In the genomic region with DNA sequence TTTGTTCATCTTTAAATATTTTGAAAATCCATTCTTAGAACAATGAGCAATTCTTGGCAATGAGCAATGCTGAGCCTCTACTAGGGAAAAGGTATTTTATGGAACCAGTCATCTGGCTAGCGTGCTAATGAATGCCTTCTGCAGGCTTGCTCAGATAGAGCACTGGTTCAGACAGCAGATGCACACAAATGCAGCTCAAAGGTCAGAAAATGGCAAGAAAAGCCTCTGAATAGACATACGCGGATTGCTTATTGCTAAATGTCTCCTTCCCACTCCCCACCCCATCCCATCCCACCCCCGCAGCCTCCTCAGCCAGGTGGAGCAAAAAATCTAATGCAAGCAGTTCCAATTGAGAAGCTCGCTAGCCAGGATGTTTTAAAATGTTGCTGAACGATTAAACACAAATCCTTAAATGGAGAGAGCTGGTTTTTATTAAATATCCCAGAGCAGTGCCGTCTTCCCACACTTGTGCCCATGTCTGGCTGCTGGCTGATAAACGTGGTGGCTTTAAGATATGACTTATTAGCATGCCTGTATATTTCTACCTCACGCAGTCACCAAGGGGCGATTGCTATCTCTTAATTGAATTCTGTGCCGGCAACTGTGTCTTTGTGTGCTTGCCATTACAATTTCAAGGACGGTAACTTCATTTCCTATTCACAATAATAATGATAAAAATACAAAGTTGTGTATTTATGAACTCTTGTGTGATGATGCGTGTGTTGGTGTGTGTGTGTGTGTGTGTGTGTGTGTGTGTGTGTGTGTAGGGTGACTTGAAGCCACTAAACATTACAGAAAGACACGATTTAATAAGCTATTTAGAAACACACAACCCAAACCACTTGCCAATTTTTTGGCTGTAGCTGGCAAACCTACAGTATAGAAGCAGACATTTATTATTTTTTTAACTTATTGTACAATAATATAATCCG, we compare ENCODE assay signal across 15 mouse cellular contexts.
DNase-seq lines count a peak whose midpoint lies in the region; ATAC-seq lines count a peak whose summit lies in the region.
"Had no signal": no experiment of that assay in that cellular context is flagged by ENCODE, and none has a peak within 500 bp of the region (broad histone marks: within the 10 kb centered on the region; RNA-seq: fewer than 3 reads in every experiment).

No protein-coding gene starts in this region.

- peak; percentile 24 to 26 for DNase-seq in layer of hippocampus, adult 8-10 months (ENCODE audit: low spot score in 2 of 2)
- no peak for DNase-seq in layer of hippocampus, postnatal 25 days (ENCODE audit: extremely low spot score in 1 of 2, low spot score in 1 of 2)
- DNase-seq in frontal cortex, postnatal 10 days (ENCODE audit: low spot score in 2 of 2): no peak
- no peak for DNase-seq in retina, postnatal 1 day
- DNase-seq: cerebellum, adult 11-12 months; gastrocnemius, postnatal 10 days; heart, postnatal 36 days; kidney, postnatal 10 days; liver, postnatal 0 days had no signal

- H3K4me3 ChIP-seq in forebrain, embryonic 15.5 days: no peak overlapping the region
- no peak overlapping the region for H3K4me3 ChIP-seq in hindbrain, embryonic 15.5 days
- no peak overlapping the region for H3K4me3 ChIP-seq in neural tube, embryonic 14.5 days (ENCODE audit: low read depth, low read length)
- H3K4me3 ChIP-seq: embryonic facial prominence, embryonic 12.5 days; limb, embryonic 15.5 days had no signal

- peaks cover 12% of the 10 kb centered on the region for H3K4me1 ChIP-seq in forebrain, embryonic 15.5 days
- peaks cover 12% of the 10 kb centered on the region; the same call in 1 of the 2 replicates for H3K4me1 ChIP-seq in hindbrain, embryonic 15.5 days (replicated peaks)
- H3K4me1 ChIP-seq in neural tube, embryonic 14.5 days (ENCODE audit: control insufficient read depth, insufficient read depth, low read length): peaks cover 12% of the 10 kb centered on the region
- H3K4me1 ChIP-seq: limb, embryonic 15.5 days had no signal

- no peaks in the 10 kb centered on the region for H3K36me3 ChIP-seq in forebrain, embryonic 15.5 days
- H3K36me3 ChIP-seq in hindbrain, embryonic 15.5 days: no peaks in the 10 kb centered on the region
- H3K36me3 ChIP-seq in neural tube, embryonic 14.5 days (ENCODE audit: control insufficient read depth, insufficient read depth, low read length): no peaks in the 10 kb centered on the region
- H3K36me3 ChIP-seq: embryonic facial prominence, embryonic 12.5 days; limb, embryonic 15.5 days had no signal

- H3K4me2 ChIP-seq in forebrain, embryonic 15.5 days (replicated peaks): no peak overlapping the region
- no peak overlapping the region for H3K4me2 ChIP-seq in hindbrain, embryonic 15.5 days
- H3K4me2 ChIP-seq in neural tube, embryonic 14.5 days (ENCODE audit: low read depth, low read length): no peak overlapping the region
- H3K4me2 ChIP-seq: embryonic facial prominence, embryonic 12.5 days; limb, embryonic 15.5 days had no signal

- peak overlapping the region; percentile 74 for H3K27ac ChIP-seq in forebrain, embryonic 15.5 days (replicated peaks)
- H3K27ac ChIP-seq in hindbrain, embryonic 15.5 days (replicated peaks): peak overlapping the region; percentile 59
- peak overlapping the region; percentile 57; the same call in 1 of the 2 replicates for H3K27ac ChIP-seq in neural tube, embryonic 14.5 days (ENCODE audit: low read depth, low read length)
- H3K27ac ChIP-seq: embryonic facial prominence, embryonic 12.5 days; limb, embryonic 15.5 days had no signal

- ATAC-seq in forebrain, embryonic 15.5 days (replicated peaks): peak; percentile 13; the same call in 1 of the 2 replicates
- ATAC-seq in hindbrain, embryonic 15.5 days (ENCODE audit: low FRiP score, low read depth): no peak
- ATAC-seq in neural tube, embryonic 14.5 days (ENCODE audit: low read depth): no peak
- ATAC-seq: intestine, postnatal 0 days; liver, postnatal 0 days had no signal

- no peak overlapping the region for H3K9ac ChIP-seq in forebrain, embryonic 15.5 days (replicated peaks)
- H3K9ac ChIP-seq in hindbrain, embryonic 15.5 days: no peak overlapping the region
- no peak overlapping the region for H3K9ac ChIP-seq in neural tube, embryonic 14.5 days (replicated peaks; ENCODE audit: low read depth, low read length)
- H3K9ac ChIP-seq: embryonic facial prominence, embryonic 12.5 days; limb, embryonic 15.5 days; liver, postnatal 0 days had no signal

- no peaks in the 10 kb centered on the region for H3K9me3 ChIP-seq in forebrain, embryonic 15.5 days
- H3K9me3 ChIP-seq in hindbrain, embryonic 15.5 days: 0 out of 2 replicates have a peak, but pooled peaks cover under 1% of the 10 kb centered on the region
- H3K9me3 ChIP-seq in neural tube, embryonic 14.5 days (ENCODE audit: control insufficient read depth, low read length): no peaks in the 10 kb centered on the region
- H3K9me3 ChIP-seq: embryonic facial prominence, embryonic 12.5 days; limb, embryonic 15.5 days had no signal

- 53% methylated on average over 15 of the region's 15 CpGs for WGBS in forebrain, embryonic 15.5 days
- 47% methylated on average over 15 of the region's 15 CpGs for WGBS in hindbrain, embryonic 15.5 days
- WGBS in neural tube, embryonic 14.5 days: 50% methylated on average over 15 of the region's 15 CpGs

- H3K27me3 ChIP-seq in forebrain, embryonic 15.5 days: no peaks in the 10 kb centered on the region
- H3K27me3 ChIP-seq in hindbrain, embryonic 15.5 days: no peaks in the 10 kb centered on the region
- no peaks in the 10 kb centered on the region for H3K27me3 ChIP-seq in neural tube, embryonic 14.5 days (ENCODE audit: control insufficient read depth, insufficient read depth, low read length)
- H3K27me3 ChIP-seq: embryonic facial prominence, embryonic 12.5 days; limb, embryonic 15.5 days had no signal

Comparison
In these comparisons a context has a peak if more than half of its experiments do, and no peak if none do; other contexts are left out.
1. DNase-seq: peak in layer of hippocampus, adult 8-10 months (2 of 2); none in layer of hippocampus, postnatal 25 days (0 of 2), frontal cortex, postnatal 10 days (0 of 2) and retina, postnatal 1 day (single experiment).
2. Peak in every context shown above with its lines, with median percentiles within 50 percentile points of each other: H3K27ac ChIP-seq.